Mouse (Mus musculus): Measurements from ENCODE around the gene Ndufb4.

DNA sequence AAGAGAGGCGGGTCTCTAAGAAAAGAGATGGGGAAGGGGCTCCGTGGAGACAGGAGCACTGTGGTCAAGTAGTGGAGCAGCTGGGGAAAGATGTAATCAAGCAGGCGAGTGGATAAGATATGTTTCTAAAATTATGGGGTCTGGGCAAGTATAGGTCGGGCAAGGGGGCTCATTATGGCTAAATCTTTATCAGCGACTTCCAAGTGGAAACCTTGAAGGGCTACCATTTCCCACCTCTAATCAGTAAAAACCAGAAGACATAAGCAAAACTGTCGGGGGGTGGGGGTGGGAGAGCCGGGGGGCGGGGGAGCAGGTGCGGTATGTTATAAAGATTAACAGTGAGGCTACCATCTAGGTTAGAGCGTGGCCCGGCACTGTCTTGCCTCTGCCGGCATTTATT lies 32.6 kb upstream of the Ndufb4 start:
- no peak for TF ChIP-seq POLR2A (IDR thresholded peaks at IDR 0.05; ENCODE audit: low read depth, low read length)
- no peak for TF ChIP-seq CTCF (IDR thresholded peaks at IDR 0.05; ENCODE audit: extremely low read depth, insufficient read length, insufficient replicate concordance, low read depth, low read length)
